Mouse (Mus musculus): ENCODE data around the gene Cnot1.

DNA sequence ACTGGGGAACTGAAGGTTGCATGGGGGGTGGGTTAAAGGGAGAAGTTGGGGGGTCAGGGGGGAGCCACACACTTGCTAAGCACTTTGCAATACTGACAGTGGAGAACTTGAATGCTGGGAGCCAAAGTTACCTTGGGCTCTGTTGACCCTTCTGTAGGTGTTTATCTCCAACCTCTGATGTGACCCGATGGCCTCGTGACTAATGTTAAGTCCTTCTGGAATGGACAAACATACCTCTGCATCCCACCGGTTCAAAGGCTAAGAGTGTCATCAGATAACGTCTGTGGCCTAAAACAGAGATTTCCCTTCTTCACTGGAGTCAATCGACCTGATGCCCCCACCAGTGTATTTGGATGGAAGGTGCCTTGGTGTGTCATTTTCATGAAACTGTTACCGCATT, 14.0 kb upstream of the Cnot1 start:
- no peak for TF ChIP-seq CHD2 (IDR thresholded peaks at IDR 0.05; ENCODE audit: low read depth, low read length)
- no peak for TF ChIP-seq ZC3H11A (IDR thresholded peaks at IDR 0.05; ENCODE audit: borderline replicate concordance, low read depth, low read length)

All from ES-E14 (cell line).